Comparison of ENCODE assay signal across 10 mouse cellular contexts in genomic region chr12:107230097-107230496, GRCm38 (mm10).
"Had no signal": no experiment of that assay in that cellular context is flagged by ENCODE, and none has a peak within 500 bp of the region (broad histone marks: within the 10 kb centered on the region; RNA-seq: fewer than 3 reads in every experiment).

No protein-coding gene starts in this region.

- DNase-seq: kidney, adult 2 months; kidney, postnatal 14 days; layer of hippocampus, adult 9-11 months; layer of hippocampus, postnatal 36 days; lung, adult 18-20 months; lung, postnatal 36 days; right cerebral cortex, adult 18-20 months; thymus, adult 2 months; thymus, postnatal 36 days had no signal

- ATAC-seq: midbrain, embryonic 13.5 days had no signal
